Mouse (Mus musculus): ENCODE data around the gene Tmprss6.

The Tmprss6 gene

GRCm38 (mm10) chr15:78468379-78468937 is at the start of gene Tmprss6:
Gene Tmprss6 (minus strand): TSS chr15:78468634.
- no peak for DNase-seq (ENCODE audit: low spot score)

- no peak for DNase-seq (ENCODE audit: low spot score)
These were observed 49.8 kb upstream of the Tmprss6 start for GRCm38 (mm10) chr15:78518221-78518620.

- DNase-seq (ENCODE audit: low spot score) = no peak
These were observed 47.3 kb upstream of the Tmprss6 start for GRCm38 (mm10) chr15:78515759-78516158.

- peak; percentile 57 for DNase-seq (ENCODE audit: low spot score)
These were observed 46.1 kb upstream of the Tmprss6 start for GRCm38 (mm10) chr15:78514393-78515146.

GRCm38 (mm10) chr15:78513019-78513418 is 44.6 kb upstream of the Tmprss6 start:
- DNase-seq (ENCODE audit: low spot score) = no peak

- DNase-seq (ENCODE audit: low spot score) = no peak
These were observed 43.5 kb upstream of the Tmprss6 start for GRCm38 (mm10) chr15:78511951-78512350.

- no peak for DNase-seq (ENCODE audit: low spot score)
These were observed 42.3 kb upstream of the Tmprss6 start for GRCm38 (mm10) chr15:78510736-78511135.

GRCm38 (mm10) chr15:78510121-78510576 is 41.7 kb upstream of the Tmprss6 start:
- no peak for DNase-seq (ENCODE audit: low spot score)

- DNase-seq (ENCODE audit: low spot score) = no peak
These were observed 41.0 kb upstream of the Tmprss6 start for GRCm38 (mm10) chr15:78509297-78509899.

- no peak for DNase-seq (ENCODE audit: low spot score)
These were observed 40.0 kb upstream of the Tmprss6 start for GRCm38 (mm10) chr15:78508443-78508842.

GRCm38 (mm10) chr15:78505541-78505940 is 37.1 kb upstream of the Tmprss6 start:
- no peak for DNase-seq (ENCODE audit: low spot score)

- DNase-seq (ENCODE audit: low spot score) = no peak
These were observed 36.4 kb upstream of the Tmprss6 start for GRCm38 (mm10) chr15:78504816-78505215.

- DNase-seq (ENCODE audit: low spot score) = no peak
These were observed 35.6 kb upstream of the Tmprss6 start for GRCm38 (mm10) chr15:78504013-78504412.

GRCm38 (mm10) chr15:78502437-78503132 is 34.2 kb upstream of the Tmprss6 start:
- no peak for DNase-seq (ENCODE audit: low spot score)

GRCm38 (mm10) chr15:78494968-78495406 is 26.6 kb upstream of the Tmprss6 start, which contains the start of gene Il2rb:
Gene Il2rb (minus strand): TSS chr15:78495271.
- DNase-seq (ENCODE audit: low spot score) = peak; percentile 9

GRCm38 (mm10) chr15:78493401-78494010 is 25.1 kb upstream of the Tmprss6 start:
- no peak for DNase-seq (ENCODE audit: low spot score)

GRCm38 (mm10) chr15:78491301-78491700 is 22.9 kb upstream of the Tmprss6 start:
- DNase-seq (ENCODE audit: low spot score) = no peak

GRCm38 (mm10) chr15:78489906-78490305 is 21.5 kb upstream of the Tmprss6 start:
- DNase-seq (ENCODE audit: low spot score) = no peak

GRCm38 (mm10) chr15:78489248-78489647 is 20.8 kb upstream of the Tmprss6 start:
- no peak for DNase-seq (ENCODE audit: low spot score)

- no peak for DNase-seq (ENCODE audit: low spot score)
These were observed 18.6 kb upstream of the Tmprss6 start for GRCm38 (mm10) chr15:78487066-78487465.

GRCm38 (mm10) chr15:78486564-78486963 is 18.1 kb upstream of the Tmprss6 start:
- no peak for DNase-seq (ENCODE audit: low spot score)

GRCm38 (mm10) chr15:78483311-78483710 is 14.9 kb upstream of the Tmprss6 start:
- no peak for DNase-seq (ENCODE audit: low spot score)

Data from spleen, adult 12 weeks (tissue).